Mouse (Mus musculus): Measurements from ENCODE around the gene Fam3c.

Gene Fam3c

GRCm38 (mm10) chr6:22356086-22356507 is at the start of gene Fam3c:
Fam3c (minus strand) TSS chr6:22356243.
- DNase-seq = peak; percentile 97 to 98

GRCm38 (mm10) chr6:22405021-22405420 is 49.0 kb upstream of the Fam3c start:
- no peak for DNase-seq

DNA sequence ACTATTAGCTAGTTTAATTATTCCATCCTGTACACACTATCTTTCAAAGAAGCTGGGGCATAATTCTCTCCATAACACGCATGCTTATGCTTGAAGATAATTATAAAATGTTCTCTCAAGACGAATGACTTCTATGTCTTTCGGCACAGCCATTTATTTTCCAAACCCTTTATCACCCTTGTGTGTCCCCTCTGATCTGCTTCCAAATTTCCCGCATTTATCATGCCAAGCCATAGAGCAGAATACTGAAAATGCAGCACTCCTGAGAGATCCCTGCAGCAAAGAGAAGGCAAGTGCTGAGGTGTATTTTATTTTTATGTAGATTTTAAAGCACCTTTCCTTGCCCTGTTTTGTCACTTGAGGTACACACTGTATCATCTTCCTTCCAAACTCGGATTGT is 47.7 kb upstream of the Fam3c start:
- no peak for DNase-seq

- DNase-seq = no peak
Observed at GRCm38 (mm10) chr6:22403317-22403716, 47.3 kb upstream of the Fam3c start.

- DNase-seq = peak in 1 of 2 experiments; percentile 24
Observed at GRCm38 (mm10) chr6:22402548-22403164, 46.6 kb upstream of the Fam3c start.

- no peak for DNase-seq
Observed at GRCm38 (mm10) chr6:22402037-22402436, 46.0 kb upstream of the Fam3c start.

- no peak for DNase-seq
Observed at GRCm38 (mm10) chr6:22398079-22398774, 42.2 kb upstream of the Fam3c start.

DNA sequence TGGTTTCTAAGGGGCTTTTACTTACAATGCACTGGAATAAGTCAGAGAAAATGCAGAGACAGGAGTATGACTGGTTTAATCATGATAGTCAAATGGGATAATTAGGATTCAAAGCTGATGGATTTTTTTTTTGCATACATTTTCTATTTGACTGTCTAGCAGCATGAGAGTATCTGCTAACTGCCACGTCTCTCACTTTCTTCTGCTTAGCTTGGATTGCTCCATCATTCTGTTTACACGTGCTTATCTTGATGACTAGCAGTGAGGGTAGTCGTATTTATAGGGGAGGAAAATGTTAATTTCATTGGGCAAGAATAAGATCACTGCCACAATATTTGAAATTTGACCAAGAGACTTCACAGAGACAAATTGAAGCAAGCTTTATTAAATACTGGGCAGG is 39.2 kb upstream of the Fam3c start:
- DNase-seq = no peak

- DNase-seq = peak in 1 of 2 experiments; percentile 13
Observed at GRCm38 (mm10) chr6:22390654-22391365, 34.8 kb upstream of the Fam3c start.

DNA sequence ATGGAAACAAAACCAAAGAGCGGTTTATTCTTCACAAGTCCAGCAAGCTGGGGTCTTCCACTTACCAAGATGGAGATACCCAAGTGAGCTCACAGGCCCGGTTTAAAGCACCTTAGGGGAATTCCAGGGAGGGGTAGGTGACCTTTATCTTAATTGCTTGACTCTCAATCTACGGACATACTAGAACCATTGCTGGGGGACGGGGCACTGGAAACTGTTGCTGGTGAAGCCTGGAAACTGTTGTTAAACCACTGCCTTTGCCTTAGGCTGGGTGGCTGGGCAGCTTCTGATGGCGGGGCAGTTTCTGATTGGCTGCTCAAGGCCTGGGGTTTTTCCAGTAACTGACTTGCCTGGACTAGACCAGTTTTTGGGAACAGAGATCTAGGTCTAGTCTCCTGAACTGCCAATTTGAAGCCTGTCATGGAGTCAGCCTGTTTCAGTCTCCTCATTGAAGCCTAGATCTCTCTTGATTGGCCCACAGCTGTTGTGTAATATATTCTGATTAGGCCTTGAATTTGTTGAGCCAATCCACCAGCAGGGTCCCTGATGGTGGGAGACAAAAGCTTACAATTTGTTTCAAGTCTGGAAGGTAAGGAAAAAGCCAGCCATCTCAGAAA is 29.3 kb upstream of the Fam3c start:
- no peak for DNase-seq

DNA sequence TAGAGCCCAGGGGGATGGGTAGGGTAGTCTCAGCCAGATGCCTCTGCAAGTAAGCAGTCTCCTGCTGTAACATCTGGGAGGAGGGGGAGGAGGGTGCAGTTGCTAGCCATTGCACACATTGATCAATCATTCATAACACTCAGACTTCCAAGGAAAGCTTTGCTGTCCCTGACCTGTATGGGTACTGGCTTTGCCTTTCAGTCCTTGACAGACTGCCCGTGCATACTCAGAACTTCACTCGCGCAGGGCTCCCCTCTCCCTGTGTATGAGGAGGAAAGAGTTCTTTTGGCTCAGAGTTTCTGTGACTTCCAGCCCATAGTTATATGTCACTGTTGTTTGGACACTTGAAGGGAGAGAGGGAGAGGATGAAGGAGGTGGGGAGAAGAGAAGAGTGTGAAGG is 24.2 kb upstream of the Fam3c start:
- DNase-seq = no peak

GRCm38 (mm10) chr6:22379831-22380230 is 23.8 kb upstream of the Fam3c start:
- DNase-seq = no peak

DNA sequence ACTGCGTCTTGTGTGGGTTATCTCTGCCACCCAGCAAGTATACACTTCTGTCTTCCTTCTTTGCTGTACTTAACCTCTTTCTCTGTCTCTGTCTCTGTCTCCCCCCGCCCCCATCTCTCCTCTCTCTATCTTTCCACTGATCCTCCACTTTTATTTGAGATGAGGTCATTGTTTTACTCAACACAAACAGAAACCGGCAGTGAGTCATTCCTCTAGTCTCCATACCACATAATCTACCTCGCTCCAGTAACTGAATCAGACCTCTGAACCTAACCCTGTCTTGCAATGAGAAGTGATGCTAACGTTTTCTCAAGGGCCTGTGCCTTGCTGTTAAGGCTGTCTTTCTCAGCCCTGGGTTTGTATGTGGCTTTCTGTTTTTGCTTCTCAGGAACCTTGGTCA is 22.4 kb upstream of the Fam3c start:
- no peak for DNase-seq

DNA sequence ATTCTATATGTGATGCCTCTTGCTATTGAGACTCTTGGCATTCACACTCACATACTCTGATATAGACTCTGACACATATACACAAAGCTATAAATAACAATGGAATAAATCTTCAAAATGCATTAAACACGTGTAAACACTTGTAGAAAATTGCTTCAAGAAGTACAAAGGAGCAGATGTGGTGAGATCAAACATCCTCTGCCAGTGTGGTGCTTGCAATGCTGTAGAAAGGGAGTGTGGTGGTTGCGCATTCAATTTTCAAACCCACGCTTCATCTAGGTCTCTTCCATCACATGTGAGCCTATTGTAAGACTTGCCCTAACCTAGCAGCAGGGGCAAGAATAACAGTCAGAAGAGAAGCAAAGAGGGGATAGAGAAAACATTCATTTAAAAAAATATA is 18.7 kb upstream of the Fam3c start:
- DNase-seq = no peak

DNA sequence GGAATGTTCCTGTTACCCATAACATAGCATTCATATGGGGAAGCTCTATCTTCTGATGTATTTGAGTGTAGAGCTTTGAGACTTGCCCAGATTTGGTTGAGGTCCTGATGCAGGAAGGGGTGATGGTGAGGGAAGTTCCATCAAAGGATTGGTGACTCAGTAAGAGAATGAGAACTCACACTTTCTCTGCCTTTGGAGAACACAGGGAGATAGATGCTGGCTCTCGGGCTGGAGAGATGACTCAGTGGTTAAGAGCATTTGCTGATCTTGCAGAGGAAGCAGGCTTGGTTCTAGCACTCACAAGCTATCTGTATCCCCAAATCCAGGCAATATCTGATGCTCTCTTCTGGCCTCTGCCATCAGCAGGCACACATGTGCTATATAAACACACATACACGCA is 17.4 kb upstream of the Fam3c start:
- no peak for DNase-seq

DNA sequence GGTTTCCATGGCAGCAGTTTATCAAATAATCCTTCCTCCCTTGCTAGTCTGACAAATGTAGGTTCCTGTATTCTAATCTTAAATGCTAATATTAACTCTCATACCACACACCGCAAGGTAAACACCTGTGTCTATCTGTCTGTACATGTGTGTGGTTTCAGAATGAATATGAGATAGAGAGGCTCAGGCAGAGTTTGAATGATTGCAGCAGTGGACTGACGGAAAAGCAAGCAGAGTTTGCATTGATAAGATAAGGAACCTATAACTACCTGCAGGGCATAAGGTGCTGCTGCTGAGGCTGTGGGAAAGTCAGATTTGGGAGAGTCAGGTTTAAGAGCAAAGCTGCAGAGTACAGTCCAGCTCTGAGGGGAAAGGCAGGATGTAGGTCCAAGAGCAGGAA is 10.9 kb upstream of the Fam3c start:
- DNase-seq = no peak

DNA sequence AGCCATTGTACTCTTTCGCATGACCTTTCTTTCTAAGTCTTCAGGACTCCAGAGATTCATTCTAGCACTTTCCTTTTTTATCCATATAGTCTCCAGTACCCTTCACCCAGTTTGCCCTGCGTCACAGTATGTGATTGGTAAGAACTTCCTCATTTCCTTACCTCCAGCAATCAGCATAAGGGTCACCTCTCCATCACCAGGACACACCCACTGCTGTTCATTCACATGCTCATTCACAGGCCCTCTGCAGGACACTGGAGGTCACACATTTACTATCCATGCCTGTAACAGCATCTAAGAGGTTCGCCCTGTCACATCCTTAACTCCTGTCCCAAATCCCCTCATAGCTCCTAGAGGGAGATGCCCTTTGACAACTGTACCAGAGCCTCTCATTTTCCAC is 7.5 kb upstream of the Fam3c start:
- DNase-seq = peak; percentile 46 to 51

- DNase-seq = no peak
Observed at GRCm38 (mm10) chr6:22361941-22362340, 5.9 kb upstream of the Fam3c start.

GRCm38 (mm10) chr6:22359019-22359418 is 3.0 kb upstream of the Fam3c start:
- DNase-seq = peak; percentile 31 to 36

- peak; percentile 34 to 51 for DNase-seq
Observed at GRCm38 (mm10) chr6:22357351-22357750, 1.3 kb upstream of the Fam3c start.

- no peak for DNase-seq
Observed at GRCm38 (mm10) chr6:22355396-22356085, 502 bp downstream of the Fam3c start.

DNA sequence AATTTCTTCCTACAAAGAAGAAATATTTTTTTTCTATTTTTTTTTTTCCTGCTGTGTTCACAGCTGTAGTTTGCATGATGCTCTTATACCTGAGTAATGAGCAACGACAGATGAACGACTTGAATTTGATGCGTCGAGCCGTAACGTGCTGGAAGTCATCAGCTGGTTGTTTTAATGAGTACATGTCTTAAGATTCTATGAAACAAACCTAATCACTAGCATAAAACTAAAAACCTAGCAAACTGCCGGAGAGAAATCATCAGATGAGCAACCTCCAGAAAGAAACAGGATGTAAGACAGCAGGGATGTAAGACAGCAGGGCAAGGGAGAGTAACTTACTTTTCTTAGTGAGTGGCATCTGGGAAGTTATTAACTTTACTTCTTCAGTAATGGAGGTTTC is 1.4 kb downstream of the Fam3c start:
- DNase-seq = no peak

DNA sequence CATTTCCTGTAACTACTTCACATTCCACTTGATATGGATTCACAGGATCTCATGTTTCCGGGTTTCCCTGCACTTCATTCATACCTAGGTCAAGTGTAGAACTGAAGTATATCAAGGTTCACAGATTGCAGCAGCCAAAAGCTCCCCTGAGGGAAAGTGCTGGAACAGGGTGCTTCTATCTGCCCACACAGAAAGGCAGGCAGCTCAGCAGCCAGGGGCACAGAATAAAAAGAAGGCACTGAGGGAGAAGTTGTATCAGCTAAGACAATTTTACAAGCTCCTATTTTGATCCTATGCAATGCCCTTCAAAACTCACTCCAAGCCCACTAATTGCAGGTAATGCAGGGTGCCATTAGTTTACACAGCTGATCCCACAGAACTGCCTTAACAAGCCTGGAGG is 2.0 kb downstream of the Fam3c start:
- DNase-seq = no peak
